Mouse (Mus musculus) E14TG2a.4 (cell line): Measurements from ENCODE around the gene Fam83e.

Source experiments
- CTCF ChIP-seq: conservative IDR thresholded peaks from 2 replicates; pipeline ENCODE4 v1.5.1; 2014; ENCODE audit warnings: low read length
- NANOG ChIP-seq: IDR thresholded peaks from 2 replicates; pipeline ENCODE4 v1.6.1; 2014; ENCODE audit warnings: borderline replicate concordance, low read length, mixed read lengths
- POU5F1 ChIP-seq: IDR thresholded peaks from 2 replicates; pipeline ENCODE4 v1.6.1; 2014; ENCODE audit warnings: low read length, borderline replicate concordance

GRCm38 (mm10) chr7:45705873-45706281 lies 15.1 kb upstream of the Fam83e start:
- TF ChIP-seq CTCF (no peak), NANOG (no peak), POU5F1 (no peak)
